Mouse (Mus musculus) liver, embryonic 14.5 days (tissue): ENCODE data around the gene Mex3d. TPM values are rescaled to one million over a fixed set of nuclear protein-coding genes. Genes with fewer than 3 reads are reported as not detected.
A peak's percentile ranks its signal among the peaks of the same experiment; 100 is the strongest.

Source experiments
- ATAC-seq: fragments of 200-750 bp; cut with Nextera tagmentation; 2 replicates; pipeline ENCODE4 v1.8.0; 2017; ENCODE audit warnings: moderate number of reproducible peaks, mild to moderate bottlenecking, moderate library complexity; ENCODE audit not compliant: insufficient read depth
- DNase-seq, 3 experiments: peaks; one replicate each; pipeline ENCODE4 v3.0.0-alpha.2; 2012 to 2013; ENCODE audit warnings: low read depth in 3 of 3, low spot score in 3 of 3
- H3K27ac ChIP-seq: fragments of 300-500 bp; sonication (generic); 2 replicates; pipeline ENCODE4 v1.5.1; 2014; ENCODE audit warnings: moderate library complexity, mild to moderate bottlenecking, control low read depth, inconsistent platforms
- H3K27me3 ChIP-seq: fragments of 300-500 bp; sonication (generic); 2 replicates; pipeline ENCODE4 v1.6.1; 2014; ENCODE audit warnings: mild to moderate bottlenecking, low read length, moderate library complexity; ENCODE audit not compliant: control insufficient read depth, insufficient read depth
- H3K36me3 ChIP-seq: fragments of 300-500 bp; sonication (generic); replicated peaks from 2 replicates; pipeline ENCODE4 v1.6.1; 2014; ENCODE audit warnings: low read depth; ENCODE audit not compliant: control insufficient read depth, insufficient read depth
- H3K4me1 ChIP-seq, 2 experiments: fragments of 200-500 bp in 1 of 2; fragments of 300-500 bp in 1 of 2; sonication (generic) in 1 of 2; replicated peaks; 2 replicates each; pipeline ENCODE4 v1.6.1; 2012 to 2014; ENCODE audit warnings: antibody characterized with exemption in 1 of 2, inconsistent platforms in 1 of 2, low read length in 1 of 2; ENCODE audit not compliant: control insufficient read depth in 2 of 2, insufficient read depth in 2 of 2
- H3K4me2 ChIP-seq: fragments of 300-500 bp; sonication (generic); 2 replicates; pipeline ENCODE4 v1.6.1; 2014; ENCODE audit warnings: low read depth, mild to moderate bottlenecking, control low read depth, moderate library complexity
- H3K4me3 ChIP-seq, 2 experiments: fragments of 200-500 bp in 1 of 2; fragments of 300-500 bp in 1 of 2; sonication (generic) in 1 of 2; 2 replicates each; pipeline ENCODE4 v1.5.1; 2012 to 2014; ENCODE audit warnings: low read depth in 2 of 2, low read length in 2 of 2, mild to moderate bottlenecking in 2 of 2, control low read depth in 1 of 2, inconsistent platforms in 1 of 2, moderate library complexity in 1 of 2; ENCODE audit not compliant: insufficient read depth in 1 of 2
- H3K9ac ChIP-seq: fragments of 300-500 bp; sonication (generic); replicated peaks from 2 replicates; pipeline ENCODE4 v1.6.1; 2014; ENCODE audit warnings: mild to moderate bottlenecking, control low read depth, moderate library complexity
- H3K9me3 ChIP-seq: fragments of 300-500 bp; sonication (generic); 2 replicates; pipeline ENCODE4 v1.6.1; 2016; ENCODE audit warnings: low read length, mixed read lengths; ENCODE audit not compliant: control insufficient read depth
- CTCF ChIP-seq: IDR thresholded peaks from 2 replicates; pipeline ENCODE4 v1.5.1; 2016; ENCODE audit warnings: antibody characterized with exemption, low read depth, control low read depth
- EP300 ChIP-seq: IDR thresholded peaks from 2 replicates; pipeline ENCODE4 v1.6.1; 2016; ENCODE audit warnings: antibody characterized with exemption, low read depth
- WGBS: fragments of 180-500 bp; shearing (Covaris S2); extraction: QIAGEN DNeasy Blood & Tissue Kit; methylation state at CpG from one replicate; pipeline ENCODE4 v1.1.7; 2014; ENCODE audit not compliant: insufficient replicate concordance; 5-methylcytosine and 5-hydroxymethylcytosine counted together
- polyA plus RNA-seq, 2 experiments: library from polyadenylated mRNA; depleted of rRNA in 1 of 2; stranded (reverse) in 1 of 2; unstranded in 1 of 2; fragments of >200 nt; fragmentation: Nextera tagmentation in 1 of 2; extraction: Ambion mirVana in 1 of 2; gene quantifications; 2 replicates each; pipeline versions ENCODE4 v1.2.1 to v1.2.3; 2012 to 2014

Mex3d gene
- polyA plus RNA-seq, 2 experiments: 0.55 to 3.3 TPM

DNA sequence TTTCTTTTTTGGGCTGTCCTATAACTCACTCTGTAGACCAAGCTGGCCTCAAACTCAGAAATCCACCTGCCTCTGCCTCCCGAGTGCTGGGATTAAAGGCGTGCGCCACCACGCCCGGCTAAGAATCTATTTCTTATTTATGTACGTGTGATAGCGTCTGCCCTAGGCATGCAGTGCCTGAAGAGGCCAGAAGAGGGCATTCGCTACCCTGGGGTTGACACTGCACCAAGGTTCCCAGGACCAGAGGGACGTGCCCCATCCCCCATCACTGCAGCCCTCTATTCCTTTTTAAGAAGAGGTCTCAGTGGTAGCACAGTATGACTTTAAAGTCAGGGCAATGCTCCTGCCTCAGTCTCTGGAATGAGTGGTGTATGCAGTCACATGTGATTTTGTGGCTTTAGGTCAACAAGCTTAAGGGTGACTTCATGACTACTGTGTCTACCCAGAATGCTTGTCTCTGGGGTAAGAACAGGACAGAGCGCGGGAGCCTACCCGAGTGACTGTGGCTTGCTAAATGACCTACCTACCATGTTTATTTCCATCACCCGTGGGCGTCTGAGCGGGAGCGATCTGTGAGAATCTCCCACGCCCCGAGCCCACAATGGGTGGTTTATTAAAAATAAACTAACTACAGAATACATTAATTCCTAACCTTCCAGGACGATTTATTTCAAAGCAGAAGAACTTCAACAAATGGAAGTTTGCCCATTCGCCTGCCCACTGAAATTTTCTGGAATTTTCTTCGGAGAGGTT, 17.3 kb downstream of the Mex3d start:
- WGBS: 66% methylated on average over 21 of the region's 21 CpGs
- ATAC-seq: no peak; the same call in 1 of the 2 replicates
- DNase-seq: no peak
- Histone ChIP-seq H3K4me2 (no peak overlapping the region), H3K27ac (no peak overlapping the region), H3K9ac (no peak overlapping the region), H3K27me3 (no peaks in the 10 kb centered on the region; the same call in 1 of the 2 replicates), H3K9me3 (no peaks in the 10 kb centered on the region), H3K4me3 (no peak overlapping the region), H3K4me1 (0 out of 4 replicates have a peak, but pooled peaks cover 0 to 2% of the 10 kb centered on the region in 2 experiments), H3K36me3 (no peaks in the 10 kb centered on the region)
- TF ChIP-seq CTCF (peak; percentile 73), EP300 (no peak)

DNA sequence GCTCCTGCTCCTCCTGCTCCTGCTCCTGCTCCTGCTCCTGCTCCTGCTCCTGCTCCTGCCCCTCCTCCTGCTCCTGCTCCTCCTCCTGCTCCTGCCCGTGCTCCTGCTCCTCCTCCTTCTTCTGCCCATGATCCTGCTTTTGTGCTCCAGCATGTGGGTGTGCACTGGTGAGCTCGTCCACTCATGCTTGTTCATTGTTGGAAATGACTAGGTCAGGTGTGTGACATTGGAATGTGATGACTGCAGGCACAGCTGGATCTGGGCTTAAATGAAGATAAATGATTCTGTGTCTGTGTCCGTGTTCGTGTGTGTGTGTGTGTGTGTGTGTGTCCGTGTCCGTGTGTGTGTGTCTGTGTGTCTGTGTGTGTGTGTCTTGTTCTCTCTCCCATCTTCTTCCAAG, 19.1 kb downstream of the Mex3d start:
- Histone ChIP-seq H3K9me3 (no peaks in the 10 kb centered on the region), H3K27me3 (peaks cover 4% of the 10 kb centered on the region), H3K36me3 (no peaks in the 10 kb centered on the region), H3K27ac (no peak overlapping the region), H3K4me2 (no peak overlapping the region), H3K4me3 (no peak overlapping the region), H3K9ac (no peak overlapping the region), H3K4me1 (0 out of 4 replicates have a peak, but pooled peaks cover 0 to 2% of the 10 kb centered on the region in 2 experiments)
- WGBS: 79% methylated on average over 6 of the region's 6 CpGs
- ATAC-seq (no peak), DNase-seq (no peak)
- no peak for TF ChIP-seq CTCF
- TF ChIP-seq EP300: no peak

DNA sequence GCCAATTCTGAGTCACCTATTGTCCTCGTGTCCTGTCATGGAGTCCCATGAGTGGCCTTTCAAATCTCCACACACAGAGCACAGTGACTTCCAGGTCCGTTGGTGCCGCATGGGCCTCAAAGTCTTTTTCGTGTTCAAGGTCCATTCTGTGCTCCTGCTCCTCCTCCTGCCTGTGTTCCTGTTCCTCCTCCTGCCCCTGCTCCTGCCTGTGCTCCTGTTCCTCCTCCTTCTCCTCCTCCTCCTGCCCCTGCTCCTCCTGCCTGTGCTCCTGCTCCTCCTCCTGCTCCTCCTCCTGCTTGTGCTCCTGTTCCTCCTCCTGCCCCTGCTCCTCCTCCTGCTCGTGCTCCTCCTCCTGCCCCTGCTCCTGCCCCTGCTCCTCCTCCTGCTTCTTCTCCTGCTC, 19.5 kb downstream of the Mex3d start:
- no peak overlapping the region for H3K27ac ChIP-seq
- WGBS: 45% methylated on average over 5 of the region's 5 CpGs
- H3K27me3 ChIP-seq: peaks cover 4% of the 10 kb centered on the region
- no peak for TF ChIP-seq EP300
- TF ChIP-seq CTCF: no peak
- H3K36me3 ChIP-seq: no peaks in the 10 kb centered on the region
- no peak overlapping the region for H3K4me2 ChIP-seq
- H3K9me3 ChIP-seq: no peaks in the 10 kb centered on the region
- H3K9ac ChIP-seq: no peak overlapping the region
- ATAC-seq: no peak
- no peak for DNase-seq
- H3K4me3 ChIP-seq: no peak overlapping the region
- H3K4me1 ChIP-seq: 0 out of 4 replicates have a peak, but pooled peaks cover 0 to 2% of the 10 kb centered on the region in 2 experiments

DNA sequence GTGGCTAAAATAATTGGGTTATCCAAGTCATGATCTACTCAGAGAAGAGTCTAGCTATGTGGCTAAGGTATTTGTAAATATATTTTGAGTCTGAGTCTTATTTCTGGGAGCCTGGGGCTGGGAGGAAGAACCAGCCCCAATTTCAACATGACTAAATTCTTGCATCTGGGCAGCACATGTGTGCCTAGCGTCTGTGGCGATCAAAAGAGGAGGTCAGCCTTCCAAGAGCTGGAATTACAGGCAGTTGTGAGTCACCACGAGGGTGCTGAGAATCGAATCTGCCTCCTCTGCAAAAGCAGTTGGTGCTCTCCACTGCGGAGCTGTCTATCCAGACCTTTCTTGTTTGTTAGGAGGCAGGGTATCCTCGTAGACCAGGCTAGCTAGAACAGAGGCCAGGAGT, 21.7 kb downstream of the Mex3d start:
- WGBS: 42% methylated on average over 6 of the region's 6 CpGs
- H3K4me2 ChIP-seq: no peak overlapping the region
- peaks cover 4% of the 10 kb centered on the region for H3K27me3 ChIP-seq
- TF ChIP-seq CTCF: no peak
- TF ChIP-seq EP300: no peak
- no peaks in the 10 kb centered on the region for H3K9me3 ChIP-seq
- H3K9ac ChIP-seq: no peak overlapping the region
- no peaks in the 10 kb centered on the region for H3K36me3 ChIP-seq
- no peak overlapping the region for H3K4me3 ChIP-seq
- ATAC-seq: no peak
- no peaks in the 10 kb centered on the region for H3K4me1 ChIP-seq
- no peak for DNase-seq
- no peak overlapping the region for H3K27ac ChIP-seq

DNA sequence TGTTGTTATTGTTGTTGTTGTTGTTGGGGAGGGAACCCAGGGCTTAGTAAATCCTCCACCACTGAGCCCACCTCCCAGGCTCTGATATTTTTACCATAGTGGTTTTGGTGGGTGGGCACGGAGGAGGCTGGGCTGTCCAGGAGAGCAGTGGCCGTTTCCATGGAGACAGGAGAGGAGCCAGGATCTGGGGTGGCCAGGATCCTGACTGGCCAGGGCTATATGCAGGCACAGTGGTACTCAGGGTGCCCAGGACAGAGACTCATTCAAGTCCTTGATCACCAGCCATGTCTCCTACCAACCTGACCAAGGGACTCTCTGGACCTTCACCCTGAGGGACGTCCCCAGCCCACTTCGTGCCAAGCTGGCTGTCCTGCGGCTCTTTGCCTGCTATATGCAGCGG, 23.7 kb downstream of the Mex3d start:
- whole genome bisulfite sequencing: 39% methylated on average over 6 of the region's 6 CpGs
- ATAC-seq: no peak
- no peak overlapping the region for H3K9ac ChIP-seq
- TF ChIP-seq EP300: no peak
- no peak for TF ChIP-seq CTCF
- H3K27me3 ChIP-seq: peaks cover 5% of the 10 kb centered on the region
- H3K36me3 ChIP-seq: no peaks in the 10 kb centered on the region
- H3K4me3 ChIP-seq: no peak overlapping the region
- no peaks in the 10 kb centered on the region for H3K9me3 ChIP-seq
- no peak overlapping the region for H3K27ac ChIP-seq
- DNase-seq: no peak
- H3K4me2 ChIP-seq: no peak overlapping the region
- H3K4me1 ChIP-seq: no peaks in the 10 kb centered on the region
